Mouse (Mus musculus) frontal cortex, postnatal 10 days (tissue): ENCODE measurements around the gene Gm20736.
"Not testable (repeated sequence)": the region's sequence is repeated elsewhere in the genome, so short reads cannot be mapped to it uniquely, and the experiment has no call there.

ENCODE experiments used
- DNase-seq, 2 experiments: peaks; one replicate each; pipeline ENCODE4 v3.0.0; 2022; ENCODE audit warnings: low spot score in 2 of 2, mixed read lengths in 1 of 2

Gm20736 gene

DNA sequence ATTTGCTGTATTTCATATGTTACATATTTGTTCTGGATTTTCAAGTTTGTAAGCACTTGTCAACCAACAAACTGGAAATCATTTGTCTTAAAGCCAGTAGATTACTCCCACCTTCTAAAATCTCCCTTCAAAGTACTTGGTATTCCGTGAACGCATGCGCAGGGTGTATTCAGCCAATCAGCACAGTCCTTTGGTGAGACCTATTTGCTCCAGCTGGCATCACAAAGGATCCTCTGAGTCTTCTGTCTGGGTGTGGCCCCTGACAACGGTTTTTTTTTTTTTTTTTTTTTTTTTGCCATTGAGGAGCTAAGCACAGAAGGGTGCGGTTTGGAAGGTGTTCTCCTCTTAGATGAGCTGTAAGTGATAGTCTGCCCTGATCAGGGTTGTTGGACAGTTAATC is at the start of gene Gm20736:
TSS of gene Gm20736 (plus strand) at position 301 of the 400 bp plus-strand sequence.
- DNase-seq = not testable (repeated sequence)
